Comparison of ENCODE assay signal across 11 mouse cellular contexts in genomic region chr17:33844196-33844595, GRCm38 (mm10). TPM values are rescaled to one million over a fixed set of nuclear protein-coding genes. Genes with fewer than 3 reads are reported as not detected.
DNase-seq lines count a peak whose midpoint lies in the region; ATAC-seq and TF ChIP-seq lines count a peak whose summit lies in the region.
"Had no signal": no experiment of that assay in that cellular context is flagged by ENCODE, and none has a peak within 500 bp of the region (broad histone marks: within the 10 kb centered on the region; RNA-seq: fewer than 3 reads in every experiment).

No protein-coding gene starts in this region.

- intact Hi-C loops in left cerebral cortex, adult 2 months (cut with DNase I) = no loop called here
- intact Hi-C loops in left cerebral cortex, postnatal 14 days (cut with DNase I) = no loop called here

- H3K9ac ChIP-seq in hindbrain, postnatal 0 days (replicated peaks; ENCODE audit: low read length) = peak overlapping the region; percentile 76; the same call in 1 of the 2 replicates

- H3K27ac ChIP-seq in left cerebral cortex, adult 2 months = no peak overlapping the region
- no peak overlapping the region for H3K27ac ChIP-seq in embryonic fibroblast, embryonic 13.5 days (ENCODE audit: insufficient read depth, low read length)
- no peak overlapping the region for H3K27ac ChIP-seq in hindbrain, postnatal 0 days

- H3K4me3 ChIP-seq in left cerebral cortex, adult 2 months = peak overlapping the region; percentile 80; the same call in 1 of the 2 replicates
- peak overlapping the region; percentile 65; the same call in 1 of the 2 replicates for H3K4me3 ChIP-seq in embryonic fibroblast, embryonic 13.5 days (ENCODE audit: insufficient read depth, low read length)
- peak overlapping the region; percentile 83 for H3K4me3 ChIP-seq in hindbrain, postnatal 0 days (ENCODE audit: low read length)
- peak overlapping the region; percentile 59 for H3K4me3 ChIP-seq in myocyte

- no peaks in the 10 kb centered on the region for H3K9me3 ChIP-seq in hindbrain, postnatal 0 days (ENCODE audit: low read length)

- no peak for TF ChIP-seq POLR2A in embryonic fibroblast, embryonic 13.5 days (IDR thresholded peaks at IDR 0.05; ENCODE audit: low read depth, low read length)
- TF ChIP-seq POLR2A in myocyte (IDR thresholded peaks at IDR 0.05; ENCODE audit: insufficient read length, low read depth) = no peak

- no peak for ATAC-seq in hindbrain, postnatal 0 days
- no peak for ATAC-seq in erythroid progenitor cell, adult 5-6 weeks (replicated peaks; ENCODE audit: low FRiP score, poor library complexity, severe bottlenecking)

- no peaks in the 10 kb centered on the region; the same call in 1 of the 2 replicates for H3K36me3 ChIP-seq in hindbrain, postnatal 0 days (ENCODE audit: insufficient read depth, low read length)
- H3K36me3 ChIP-seq in myocyte (ENCODE audit: control insufficient read depth, insufficient read depth) = peaks cover 7% of the 10 kb centered on the region

- 73% methylated on average over 1 of the region's 1 CpGs for WGBS in hindbrain, postnatal 0 days

- peaks cover 3% of the 10 kb centered on the region; the same call in 1 of the 2 replicates for H3K4me1 ChIP-seq in embryonic fibroblast, embryonic 13.5 days (ENCODE audit: control insufficient read depth, insufficient read depth, low read length)
- H3K4me1 ChIP-seq in hindbrain, postnatal 0 days (ENCODE audit: insufficient read depth, low read length) = peaks cover 7% of the 10 kb centered on the region; the same call in 1 of the 2 replicates

- H3ac ChIP-seq in myocyte (ENCODE audit: control insufficient read depth, insufficient read length) = no peak overlapping the region

- no peaks in the 10 kb centered on the region for H3K27me3 ChIP-seq in hindbrain, postnatal 0 days (ENCODE audit: insufficient read depth, low read length)
- no peaks in the 10 kb centered on the region for H3K27me3 ChIP-seq in myocyte (ENCODE audit: control insufficient read depth, insufficient read depth, insufficient read length)

- TF ChIP-seq CTCF in left cerebral cortex, adult 2 months (IDR thresholded peaks at IDR 0.05) = no peak
- TF ChIP-seq CTCF in embryonic fibroblast, embryonic 13.5 days (IDR thresholded peaks at IDR 0.05; ENCODE audit: borderline replicate concordance, insufficient read depth, low read length) = no peak
- no peak for TF ChIP-seq CTCF in hindbrain, postnatal 0 days (IDR thresholded peaks at IDR 0.05; ENCODE audit: low read depth)

- H3K4me2 ChIP-seq in hindbrain, postnatal 0 days (ENCODE audit: low read depth, low read length) = peak overlapping the region; percentile 95
- peak overlapping the region; percentile 99 for H3K4me2 ChIP-seq in myocyte (ENCODE audit: low read depth)

- DNase-seq in left cerebral cortex, adult 2 months (ENCODE audit: extremely low spot score in 1 of 2, low spot score in 2 of 2) = no peak
- no peak for DNase-seq in left cerebral cortex, postnatal 14 days (ENCODE audit: low spot score in 2 of 2)
- DNase-seq in hindbrain, postnatal 0 days (ENCODE audit: low spot score) = no peak
- no peak for DNase-seq in right cerebral cortex, postnatal 25 days
- DNase-seq in adrenal gland, postnatal 10 days = no peak
- DNase-seq: kidney, postnatal 10 days had no signal

- H3K79me2 ChIP-seq in myocyte (ENCODE audit: control insufficient read depth, insufficient read depth) = no peaks in the 10 kb centered on the region

TF ChIP-seq in myocyte, 11 proteins besides CTCF, POLR2A, EP300 and RAD21:
- TF ChIP-seq MYOD1 (IDR thresholded peaks at IDR 0.05; ENCODE audit: control insufficient read depth in 1 of 3, insufficient read length in 2 of 3, low read depth in 2 of 3) (no peak), USF1 (IDR thresholded peaks at IDR 0.05; ENCODE audit: low read depth) (no peak), TCF12 (IDR thresholded peaks at IDR 0.05; ENCODE audit: insufficient read depth, poor library complexity, severe bottlenecking) (no peak), REST (IDR thresholded peaks at IDR 0.05; ENCODE audit: insufficient read depth, insufficient read length) (no peak), MYOG (IDR thresholded peaks at IDR 0.05; ENCODE audit: control insufficient read depth in 1 of 3, insufficient read depth in 1 of 3, insufficient read length in 2 of 3, low read depth in 2 of 3) (no peak), MAX (IDR thresholded peaks at IDR 0.05; ENCODE audit: low read depth) (no peak), TCF3 (IDR thresholded peaks at IDR 0.05; ENCODE audit: insufficient read length, low read depth) (no peak), E2F4 (IDR thresholded peaks at IDR 0.05; ENCODE audit: insufficient read depth) (no peak), CEBPB (IDR thresholded peaks at IDR 0.05; ENCODE audit: insufficient read depth, poor library complexity, severe bottlenecking) (no peak), POLR2AphosphoS2 (IDR thresholded peaks at IDR 0.05; ENCODE audit: insufficient read length, low read depth) (no peak), SRF (IDR thresholded peaks at IDR 0.05; ENCODE audit: control insufficient read depth, insufficient read length, low read depth) (no peak)

RNA-seq across cellular contexts. Expression of gene Cd320, which starts 1.3 kb away (rescaled TPM):
- total RNA-seq in left cerebral cortex, adult 2 months (2021) = 10 to 100 TPM; 19.8 to 26.8 TPM
- 10 to 100 TPM; 29.3 to 31.9 TPM for total RNA-seq in left cerebral cortex, postnatal 14 days (2021)
- 15.8 and 20.3 TPM in 2 replicates for polyA plus RNA-seq in embryonic fibroblast, embryonic 13.5 days (2011; ENCODE audit: insufficient read length, low read depth, missing spikeins)
- total RNA-seq in hindbrain, postnatal 0 days (2014; rRNA removed) = 25.1 and 26.0 TPM in 2 replicates
- polyA plus RNA-seq in hindbrain, postnatal 0 days (2015; fragmentation: Nextera tagmentation; extraction: Ambion mirVana) = 55.7 and 58.6 TPM in 2 replicates
- polyA plus RNA-seq in myocyte (2012; fragmentation: generic; extraction: Trizol) = 83.1 TPM
- 2.9 TPM in 1 of 2 replicates, not detected in the other for total RNA-seq in erythroid progenitor cell, adult 5-6 weeks (2015; ENCODE audit: low replicate concordance)
- 0.39 TPM in 1 of 2 replicates, not detected in the other for total RNA-seq in erythroid progenitor cell, adult 5-6 weeks (2017; ENCODE audit: low replicate concordance)
- total RNA-seq in adrenal gland, postnatal 10 days (2021) = 10 to 100 TPM; 29.6 to 39.4 TPM

RNA-seq across cellular contexts. Expression of gene Ndufa7, which starts 19.8 kb away (rescaled TPM):
- total RNA-seq in left cerebral cortex, adult 2 months (2021) = 100 to 1,000 TPM; 190 to 211 TPM
- 100 to 1,000 TPM; 229 to 243 TPM for total RNA-seq in left cerebral cortex, postnatal 14 days (2021)
- polyA plus RNA-seq in embryonic fibroblast, embryonic 13.5 days (2011; ENCODE audit: insufficient read length, low read depth, missing spikeins) = 212 and 232 TPM in 2 replicates
- total RNA-seq in hindbrain, postnatal 0 days (2014; rRNA removed) = 289 and 356 TPM in 2 replicates
- 562 and 577 TPM in 2 replicates for polyA plus RNA-seq in hindbrain, postnatal 0 days (2015; fragmentation: Nextera tagmentation; extraction: Ambion mirVana)
- 614 TPM for polyA plus RNA-seq in myocyte (2012; fragmentation: generic; extraction: Trizol)
- total RNA-seq in erythroid progenitor cell, adult 5-6 weeks (2015; ENCODE audit: low replicate concordance) = 95.5 and 109 TPM in 2 replicates
- 42.4 and 46.1 TPM in 2 replicates for total RNA-seq in erythroid progenitor cell, adult 5-6 weeks (2017; ENCODE audit: low replicate concordance)
- total RNA-seq in adrenal gland, postnatal 10 days (2021) = 100 to 1,000 TPM; 564 to 570 TPM

RNA-seq across cellular contexts. Expression of gene Rps28, which starts 19.8 kb away (rescaled TPM):
- 100 to 1,000 TPM; 600 to 661 TPM for total RNA-seq in left cerebral cortex, adult 2 months (2021)
- 100 to 1,000 TPM; 681 to 713 TPM for total RNA-seq in left cerebral cortex, postnatal 14 days (2021)
- polyA plus RNA-seq in embryonic fibroblast, embryonic 13.5 days (2011; ENCODE audit: insufficient read length, low read depth, missing spikeins) = 2,068 and 2,223 TPM in 2 replicates
- total RNA-seq in hindbrain, postnatal 0 days (2014; rRNA removed) = 117 and 293 TPM in 2 replicates
- 609 and 617 TPM in 2 replicates for polyA plus RNA-seq in hindbrain, postnatal 0 days (2015; fragmentation: Nextera tagmentation; extraction: Ambion mirVana)
- 6,768 TPM for polyA plus RNA-seq in myocyte (2012; fragmentation: generic; extraction: Trizol)
- 383 and 392 TPM in 2 replicates for total RNA-seq in erythroid progenitor cell, adult 5-6 weeks (2015; ENCODE audit: low replicate concordance)
- total RNA-seq in erythroid progenitor cell, adult 5-6 weeks (2017; ENCODE audit: low replicate concordance) = 429 and 508 TPM in 2 replicates
- total RNA-seq in adrenal gland, postnatal 10 days (2021) = 1,000 to 10,000 TPM; 1,671 to 1,675 TPM

RNA-seq across cellular contexts. Expression of gene Gm7029, which starts 29.4 kb away (rescaled TPM):
- total RNA-seq in left cerebral cortex, adult 2 months (2021) = not detected
- total RNA-seq in left cerebral cortex, postnatal 14 days (2021) = not detected
- not detected in 2 replicates for polyA plus RNA-seq in embryonic fibroblast, embryonic 13.5 days (2011; ENCODE audit: insufficient read length, low read depth, missing spikeins)
- total RNA-seq in hindbrain, postnatal 0 days (2014; rRNA removed) = not detected in 2 replicates
- not detected in 2 replicates for polyA plus RNA-seq in hindbrain, postnatal 0 days (2015; fragmentation: Nextera tagmentation; extraction: Ambion mirVana)
- not detected for polyA plus RNA-seq in myocyte (2012; fragmentation: generic; extraction: Trizol)
- total RNA-seq in erythroid progenitor cell, adult 5-6 weeks (2015; ENCODE audit: low replicate concordance) = not detected in 2 replicates
- not detected in 2 replicates for total RNA-seq in erythroid progenitor cell, adult 5-6 weeks (2017; ENCODE audit: low replicate concordance)
- total RNA-seq in adrenal gland, postnatal 10 days (2021) = not detected
- total RNA-seq: MEL had no signal
- polyA plus RNA-seq: small intestine, adult 2 months had no signal

RNA-seq across cellular contexts. Expression of gene Kank3, which starts 33.9 kb away (rescaled TPM):
- total RNA-seq in left cerebral cortex, adult 2 months (2021) = 10 to 100 TPM; 32.3 to 38.7 TPM
- total RNA-seq in left cerebral cortex, postnatal 14 days (2021) = 10 to 100 TPM; 36.2 to 41.2 TPM
- 5.6 and 6.1 TPM in 2 replicates for polyA plus RNA-seq in embryonic fibroblast, embryonic 13.5 days (2011; ENCODE audit: insufficient read length, low read depth, missing spikeins)
- total RNA-seq in hindbrain, postnatal 0 days (2014; rRNA removed) = 33.5 and 57.2 TPM in 2 replicates
- 44.1 and 47.9 TPM in 2 replicates for polyA plus RNA-seq in hindbrain, postnatal 0 days (2015; fragmentation: Nextera tagmentation; extraction: Ambion mirVana)
- 8.3 TPM for polyA plus RNA-seq in myocyte (2012; fragmentation: generic; extraction: Trizol)
- 5.0 TPM in 1 of 2 replicates, not detected in the other for total RNA-seq in erythroid progenitor cell, adult 5-6 weeks (2015; ENCODE audit: low replicate concordance)
- 2.7 TPM in 1 of 2 replicates, not detected in the other for total RNA-seq in erythroid progenitor cell, adult 5-6 weeks (2017; ENCODE audit: low replicate concordance)
- total RNA-seq in adrenal gland, postnatal 10 days (2021) = 100 to 1,000 TPM in 1 of 2 experiments, 10 to 100 TPM in 1; 85.3 to 108 TPM
